Mouse (Mus musculus) urinary bladder, postnatal 36 days (tissue): ENCODE measurements at regions not wholly inside any gene's neighbourhood (a gene's known extent, or its start where the extent isn't known, plus 50 kb on each side); places are given as distances from the start of the nearest gene placed in this dataset.

ENCODE experiments used
- DNase-seq, 2 experiments: peaks; one replicate each; pipeline ENCODE4 v3.0.0; 2022; ENCODE audit warnings: low spot score in 2 of 2, mixed read lengths in 1 of 2

DNA sequence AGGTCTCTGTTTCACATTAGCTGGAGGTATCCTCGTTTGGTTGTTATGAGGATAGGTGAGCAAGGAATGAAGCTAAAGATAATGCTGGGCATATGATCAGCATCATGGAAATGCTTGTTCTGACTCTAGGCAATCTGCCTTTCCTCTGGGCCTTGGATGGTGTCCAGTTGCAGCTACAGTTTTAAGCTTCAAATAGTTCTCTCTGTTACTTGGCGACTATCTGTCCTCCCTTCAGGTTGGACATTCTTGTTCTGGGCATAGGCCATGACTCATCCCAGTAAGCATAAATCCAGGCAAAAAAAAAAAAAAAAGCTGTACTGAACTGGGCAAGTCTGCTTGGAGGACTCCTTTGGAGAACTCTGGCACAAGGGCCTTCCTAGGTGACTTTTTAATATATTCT is 776.9 kb downstream of the Kcnma1 start:
- no peak for DNase-seq

DNA sequence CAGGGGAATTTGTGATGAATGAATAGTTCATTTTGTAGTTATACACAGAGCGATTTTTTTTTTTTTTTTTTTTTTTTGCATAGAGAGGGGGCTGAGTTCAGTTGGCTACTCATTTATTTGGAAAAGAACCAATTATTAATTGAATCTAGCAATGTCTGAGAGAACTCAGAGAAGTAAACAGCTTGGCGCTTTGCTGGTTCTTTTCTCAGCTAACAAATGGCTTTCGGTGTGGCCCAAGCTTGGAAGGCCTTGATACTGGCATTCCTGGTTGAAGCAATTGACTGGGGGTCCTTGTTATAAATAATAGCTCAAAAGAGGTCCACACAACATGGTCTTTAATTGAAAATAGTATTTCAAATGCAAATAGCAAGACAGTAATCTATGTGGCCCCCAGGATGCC is 815.6 kb downstream of the Kcnma1 start:
- DNase-seq = no peak

DNA sequence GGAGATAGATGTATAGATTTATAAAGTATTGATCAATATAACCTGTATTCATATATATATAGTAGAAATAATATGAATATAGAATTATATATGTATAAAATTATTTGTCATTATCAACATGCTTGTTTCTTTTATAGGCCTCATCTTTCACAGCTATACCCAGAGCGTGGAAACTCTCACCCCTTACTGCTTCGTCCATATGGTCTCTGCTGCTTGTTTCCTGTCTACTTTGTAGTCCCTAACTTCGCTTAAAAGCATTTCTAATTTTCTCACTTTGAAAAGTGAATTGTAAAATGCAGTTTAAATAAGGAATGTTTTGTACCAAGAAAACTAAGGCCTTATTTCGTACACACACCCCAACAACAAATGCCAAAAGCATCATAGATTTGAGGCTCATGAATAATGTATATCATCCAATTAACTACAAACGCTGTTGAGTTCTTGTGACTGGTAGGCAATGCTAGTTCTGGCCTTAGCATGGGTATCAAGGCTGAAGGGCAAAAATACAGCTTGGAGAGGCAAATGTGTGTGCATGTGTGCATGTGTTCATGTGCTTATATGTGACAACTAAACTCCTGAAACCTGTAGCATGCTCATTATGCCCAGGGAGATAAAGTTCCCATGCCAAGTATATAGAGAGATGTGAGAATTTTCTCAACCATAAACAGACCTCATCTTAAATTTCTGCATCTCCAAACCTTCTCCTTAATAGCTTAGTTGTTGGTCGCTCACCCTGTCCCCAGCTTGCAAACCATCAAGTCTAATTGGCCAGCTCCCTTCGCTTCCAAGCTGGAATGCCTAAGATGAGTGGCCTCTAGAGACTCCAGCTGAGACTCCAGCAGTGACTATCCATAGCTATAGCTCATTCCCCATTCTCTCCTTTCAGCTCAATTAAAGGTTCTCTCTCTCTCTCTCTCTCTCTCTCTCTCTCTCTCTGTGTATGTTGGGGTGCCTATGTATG is 819.4 kb downstream of the Kcnma1 start:
- DNase-seq = no peak

DNA sequence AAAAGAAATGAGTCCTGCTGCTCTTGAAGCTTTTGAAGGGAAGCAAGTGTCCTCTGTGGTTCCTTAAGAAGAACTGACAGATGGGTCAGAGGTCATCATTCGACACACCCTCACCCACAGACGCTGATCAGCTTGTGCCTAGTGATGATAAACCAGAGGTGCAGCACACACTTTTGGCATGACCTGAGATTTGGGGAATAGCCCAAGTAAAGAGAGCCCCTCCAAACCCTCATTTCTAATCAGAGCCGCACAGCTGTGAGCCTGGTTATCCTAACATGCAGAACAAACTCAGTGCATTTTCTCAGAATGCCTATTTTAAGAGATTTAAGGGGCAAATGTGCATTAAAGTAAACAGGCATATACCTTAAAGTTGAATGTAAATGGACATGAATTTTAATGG is 821.7 kb downstream of the Kcnma1 start:
- no peak for DNase-seq

DNA sequence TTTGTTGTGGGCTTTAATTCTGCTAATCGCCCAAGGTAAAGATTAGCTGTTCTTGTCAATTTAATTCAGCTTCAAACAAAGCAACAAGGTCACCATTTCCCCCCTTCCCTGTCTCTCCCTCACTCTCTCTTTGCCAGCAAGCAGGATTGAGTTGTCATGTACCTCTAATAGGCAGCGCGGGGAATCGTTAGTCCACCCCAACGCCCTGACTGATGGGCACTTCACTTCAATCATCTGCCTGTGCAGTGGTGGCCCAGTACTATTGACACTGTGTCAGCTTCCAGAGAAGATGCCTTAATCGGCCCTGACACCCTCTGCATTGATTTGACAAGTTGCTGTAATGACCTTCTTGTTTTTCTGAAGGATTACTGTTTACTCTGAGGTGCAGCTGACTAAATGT is 828.9 kb downstream of the Kcnma1 start:
- no peak for DNase-seq

DNA sequence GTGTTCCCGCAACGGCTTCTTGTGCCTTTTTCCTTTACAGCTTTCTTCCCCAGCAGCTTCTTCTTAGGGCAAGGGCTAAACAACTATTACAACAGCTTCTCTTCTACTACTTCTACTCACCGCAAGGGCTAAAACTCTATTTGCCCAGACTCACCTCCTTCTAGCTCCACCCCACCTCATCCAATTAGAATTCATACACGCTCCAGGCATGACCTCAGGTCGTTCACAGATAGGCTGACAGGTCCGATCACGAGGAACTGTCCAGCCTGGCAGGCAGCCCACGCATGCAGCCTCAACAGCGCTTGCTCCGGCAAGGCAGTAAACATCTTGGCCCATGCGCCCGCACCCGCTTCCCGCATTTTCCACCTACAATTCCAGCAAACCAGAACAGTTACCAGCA is 844.9 kb downstream of the Kcnma1 start:
- DNase-seq = no peak

DNA sequence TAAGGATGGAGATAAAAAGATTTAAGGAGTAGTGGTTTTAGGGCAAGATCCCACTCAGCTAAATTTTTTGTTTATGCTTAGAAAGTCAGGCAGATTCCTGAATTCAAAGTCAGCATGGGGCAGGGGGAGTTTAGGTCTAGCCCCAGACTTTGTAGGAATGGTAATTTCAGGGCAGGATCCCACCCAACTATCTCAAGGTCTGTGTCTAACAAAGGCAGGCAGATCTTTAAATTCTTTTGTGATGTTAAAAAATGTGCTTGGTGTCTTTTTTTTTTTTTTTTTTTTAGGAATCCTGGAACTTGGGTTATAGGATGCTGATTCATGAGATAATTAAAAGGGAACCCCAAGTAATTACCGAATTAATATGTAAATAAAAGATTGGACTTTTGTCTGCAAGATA is 853.7 kb downstream of the Kcnma1 start:
- no peak for DNase-seq

DNA sequence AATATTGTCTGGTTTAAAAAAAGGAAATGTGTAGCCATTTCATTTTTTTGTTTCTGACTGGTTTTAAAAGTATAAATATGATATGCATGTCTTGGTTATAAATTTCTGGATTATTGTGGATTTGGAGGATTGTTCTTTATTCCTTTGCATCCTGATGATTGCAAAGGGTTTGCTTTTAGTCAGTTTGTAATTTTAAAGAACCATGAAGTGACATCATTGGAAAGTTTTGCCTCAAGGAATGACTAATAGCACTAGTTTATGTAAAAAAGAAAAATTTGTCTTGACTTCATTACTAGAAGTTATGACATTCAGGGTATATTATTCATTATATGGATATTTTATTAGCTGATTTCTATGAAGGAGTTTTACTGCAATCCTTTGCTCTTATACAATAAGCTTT is 863.9 kb downstream of the Kcnma1 start:
- no peak for DNase-seq

DNA sequence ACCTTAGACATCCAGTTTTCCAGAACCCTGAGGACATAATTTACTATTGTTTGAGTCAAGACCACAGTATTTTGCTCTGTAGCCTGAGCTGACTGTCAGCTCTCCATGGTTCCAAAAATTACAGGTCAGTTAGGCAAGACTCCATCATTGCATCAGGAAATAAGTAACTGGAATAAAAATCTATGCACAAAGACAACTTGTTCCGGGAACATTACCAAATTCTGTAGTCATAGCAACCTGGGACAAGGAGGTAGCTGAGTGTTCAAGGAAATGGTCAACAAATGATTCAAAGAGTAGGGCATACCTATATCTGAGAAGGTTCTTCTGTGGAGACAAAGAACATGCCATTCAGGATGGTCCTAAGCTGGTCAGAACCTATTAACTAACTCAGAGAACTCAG is 867.3 kb downstream of the Kcnma1 start:
- no peak for DNase-seq

DNA sequence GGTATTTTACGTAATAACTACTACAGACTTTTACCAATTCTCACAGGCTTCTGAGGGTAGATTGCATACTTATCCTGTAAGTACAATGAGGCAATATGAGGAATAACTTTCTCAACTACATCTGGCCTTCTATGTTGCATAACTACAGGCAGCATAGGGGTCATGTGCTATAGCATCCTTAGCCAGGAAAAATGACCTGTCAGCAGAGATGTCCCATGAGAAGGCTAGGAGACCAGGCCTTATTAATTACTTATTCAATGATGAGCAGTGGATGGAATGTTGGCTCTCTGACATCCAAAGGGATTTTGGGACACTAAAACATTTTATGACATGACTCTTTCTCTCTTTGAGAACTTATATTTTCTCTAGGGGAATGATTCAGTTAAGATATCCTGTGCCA is 873.9 kb downstream of the Kcnma1 start:
- peak in 1 of 2 experiments; percentile 8 for DNase-seq

DNA sequence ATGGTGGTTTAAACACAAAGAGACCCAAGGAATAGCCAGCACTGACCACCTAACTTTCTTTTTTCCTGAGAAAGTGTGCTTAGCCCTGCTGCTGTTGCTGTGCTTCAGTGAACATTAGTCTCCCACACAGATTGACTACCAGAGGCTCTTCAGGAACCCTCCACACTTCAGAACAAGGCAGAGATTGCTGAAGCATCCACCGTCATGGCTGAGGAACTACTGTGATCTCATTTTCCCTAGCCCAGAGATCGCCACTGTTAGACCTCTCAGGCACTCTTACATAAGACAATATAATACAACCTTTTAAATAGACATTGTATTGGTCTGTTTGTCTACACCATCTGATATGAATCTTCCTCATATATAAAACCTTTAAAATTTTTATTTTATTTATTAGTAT is 879.6 kb downstream of the Kcnma1 start:
- DNase-seq = no peak

DNA sequence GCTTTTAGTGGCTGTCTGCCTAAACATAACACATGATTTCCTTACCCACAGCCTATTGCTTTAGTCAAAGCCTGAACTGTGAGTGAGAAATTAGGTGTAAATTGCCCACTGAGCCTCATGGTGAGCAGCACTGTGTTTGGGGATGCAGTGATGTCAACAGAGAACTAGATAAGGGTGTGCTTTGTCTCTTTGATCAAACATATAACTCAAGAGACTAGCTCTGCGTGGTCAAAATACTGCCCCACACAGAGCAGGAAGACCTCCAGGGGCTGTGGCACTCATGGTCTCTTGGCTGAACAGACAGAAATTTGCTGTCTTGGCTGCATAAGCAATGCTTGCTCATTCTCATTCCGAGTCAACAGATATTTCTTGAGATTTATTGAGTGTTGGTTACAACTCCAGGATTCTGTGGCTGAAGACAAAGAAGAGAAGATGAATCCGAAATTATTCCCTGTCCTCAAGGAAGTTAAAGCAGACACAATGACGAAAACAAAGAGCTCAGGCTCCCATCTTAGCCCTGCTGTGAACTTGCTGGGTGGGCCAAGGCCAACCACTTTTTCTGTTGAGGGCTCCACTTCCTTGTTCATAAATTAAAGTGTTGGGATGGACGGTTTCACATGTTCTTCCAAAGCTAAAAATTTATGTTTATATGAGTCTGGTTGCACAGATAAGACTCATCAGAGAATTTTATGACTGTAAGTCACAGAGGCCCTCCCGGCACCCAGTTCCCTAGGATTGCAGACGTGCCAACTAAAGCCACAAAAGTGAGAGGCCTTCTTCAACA is 882.4 kb downstream of the Kcnma1 start:
- no peak for DNase-seq

DNA sequence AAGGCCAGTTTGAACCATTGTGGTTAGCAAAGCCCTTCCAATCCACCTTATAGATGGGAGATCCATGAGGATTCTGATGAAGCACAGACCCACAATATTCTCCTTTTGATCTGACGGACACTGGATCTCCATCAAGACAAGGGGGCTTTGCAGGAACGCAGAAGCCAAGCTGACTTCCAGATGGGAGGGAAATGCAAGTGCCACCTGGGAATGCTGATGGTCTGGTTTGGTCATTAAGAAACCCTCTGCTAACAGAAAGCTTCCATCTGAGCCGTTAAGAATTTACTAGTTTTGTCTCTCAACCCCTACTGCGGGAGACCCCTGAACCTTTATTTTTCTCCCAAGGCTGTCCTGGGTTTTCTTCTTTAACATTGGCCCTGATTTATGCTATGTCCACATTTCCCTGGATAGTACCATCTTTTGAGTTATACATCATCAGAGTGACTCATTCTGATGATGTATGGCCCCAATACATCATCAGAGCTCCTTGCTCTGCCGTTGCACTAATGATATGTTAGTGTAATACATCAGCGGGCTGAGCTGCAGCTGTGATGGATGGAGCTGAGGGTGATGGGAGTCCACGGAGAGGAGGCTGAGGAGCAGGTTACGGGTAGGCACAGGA is 898.3 kb downstream of the Kcnma1 start:
- no peak for DNase-seq

DNA sequence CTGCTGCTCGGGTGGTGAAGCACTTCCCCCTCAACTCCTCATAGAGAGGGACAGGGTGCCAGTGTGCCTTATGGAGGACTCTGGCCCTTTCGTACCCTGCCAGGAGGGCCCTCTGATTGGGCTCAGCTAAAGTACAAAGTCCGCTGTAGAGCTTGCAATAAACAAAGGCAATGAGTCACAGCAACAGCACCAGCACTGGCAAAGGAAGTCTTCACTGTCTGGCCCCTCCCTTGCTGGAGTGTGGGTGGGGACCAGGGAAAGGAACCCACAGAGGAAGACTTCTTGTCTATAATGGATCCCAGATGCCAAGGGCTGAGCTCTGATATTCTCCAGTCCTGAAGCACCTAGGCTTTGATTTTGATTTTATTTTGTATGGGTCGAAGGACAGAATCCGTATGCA is 899.4 kb downstream of the Kcnma1 start:
- DNase-seq = peak; percentile 13 to 51

DNA sequence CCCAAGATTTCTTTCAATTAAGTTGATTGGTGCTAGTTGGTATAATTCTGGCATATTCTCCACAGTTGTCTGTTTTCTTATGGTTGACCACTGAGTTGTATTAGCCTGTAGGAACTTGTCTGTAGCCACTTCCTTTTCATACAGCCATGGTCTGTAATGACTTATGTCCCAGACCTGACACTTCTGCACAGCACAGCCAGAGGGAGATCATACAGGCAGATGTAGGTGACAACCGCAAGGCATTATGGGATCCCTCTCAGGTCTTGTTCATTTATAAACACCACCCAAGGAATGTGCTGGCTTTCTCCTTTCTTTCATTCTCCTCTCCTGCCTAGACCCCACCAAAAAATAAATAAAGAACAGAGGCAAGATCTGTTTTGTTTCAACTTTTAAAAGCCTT is 899.8 kb downstream of the Kcnma1 start:
- DNase-seq = no peak

DNA sequence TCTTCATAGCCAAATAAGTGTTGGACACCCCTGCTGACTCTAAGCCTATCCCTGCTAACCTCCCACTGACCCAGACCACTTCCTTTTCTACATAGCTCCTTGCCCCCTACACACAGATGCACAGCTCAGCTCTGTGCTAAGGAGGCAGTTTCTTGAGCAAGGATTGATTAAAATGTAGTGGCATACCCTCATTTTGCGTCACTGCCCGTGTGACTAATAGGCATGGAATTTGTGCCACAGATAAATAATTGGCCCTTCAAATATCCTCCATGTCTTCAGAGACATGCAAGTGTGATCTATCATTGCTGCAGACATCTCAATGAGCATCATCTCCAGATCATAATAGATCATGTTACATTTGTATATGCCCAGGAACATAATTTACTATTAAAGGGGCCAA is 901.9 kb downstream of the Kcnma1 start:
- no peak for DNase-seq

DNA sequence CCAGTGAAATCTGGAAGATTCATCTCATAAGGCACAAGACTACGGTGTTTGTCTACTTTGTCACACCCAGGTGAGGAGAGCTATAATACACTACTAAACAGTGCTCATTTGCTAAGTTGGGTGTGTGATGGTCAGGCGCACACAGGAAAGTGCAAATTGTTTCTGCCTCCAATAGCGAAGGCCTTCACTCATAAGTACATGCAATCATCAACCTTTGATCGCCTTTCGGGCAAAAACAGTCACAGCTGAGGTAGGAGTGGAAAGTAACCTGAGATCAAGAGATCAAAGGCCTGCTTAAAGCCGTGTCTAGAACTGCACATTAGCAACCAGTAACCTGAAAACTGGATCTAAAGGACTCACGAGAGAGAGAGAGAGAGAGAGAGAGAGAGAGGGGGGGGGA is 905.7 kb downstream of the Kcnma1 start:
- DNase-seq = no peak

DNA sequence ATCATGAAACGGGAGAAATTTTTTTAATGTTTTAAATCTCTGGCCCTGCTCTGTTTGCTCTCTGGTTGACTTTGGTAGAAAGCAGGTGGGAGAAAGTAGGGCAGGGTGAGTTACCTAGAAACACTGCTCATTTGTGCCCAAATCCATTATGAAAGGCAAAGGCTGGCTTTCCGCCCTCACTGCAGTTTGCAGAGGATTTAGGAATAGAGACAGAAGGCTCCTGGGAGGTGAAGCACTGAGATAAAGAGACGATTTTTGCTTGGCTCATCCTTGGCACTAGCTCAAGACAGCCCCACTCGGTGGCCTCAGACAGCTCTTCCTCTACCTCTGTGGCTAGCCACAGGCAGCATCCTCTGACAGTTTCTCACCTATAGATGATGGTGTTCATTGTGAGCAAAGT is 906.8 kb downstream of the Kcnma1 start:
- no peak for DNase-seq
